Mouse (Mus musculus) liver, embryonic 12.5 days (tissue): ENCODE data around the gene Nkx2-5. TPM values are rescaled to one million over a fixed set of nuclear protein-coding genes. Genes with fewer than 3 reads are reported as not detected.

ENCODE experiments used
- ATAC-seq: fragments of 200-750 bp; cut with Nextera tagmentation; 2 replicates; pipeline ENCODE4 v1.8.0; 2017; ENCODE audit warnings: moderate number of reproducible peaks, mild to moderate bottlenecking, moderate library complexity
- H3K27ac ChIP-seq: fragments of 300-500 bp; sonication (generic); 2 replicates; pipeline ENCODE4 v1.5.1; 2016; ENCODE audit warnings: mild to moderate bottlenecking
- H3K27me3 ChIP-seq: fragments of 300-500 bp; sonication (generic); replicated peaks from 2 replicates; pipeline ENCODE4 v1.6.1; 2016; ENCODE audit warnings: mild to moderate bottlenecking, moderate library complexity
- H3K36me3 ChIP-seq: fragments of 300-500 bp; sonication (generic); 2 replicates; pipeline ENCODE4 v1.6.1; 2016; ENCODE audit warnings: mild to moderate bottlenecking, moderate library complexity
- H3K4me1 ChIP-seq: fragments of 300-500 bp; sonication (generic); 2 replicates; pipeline ENCODE4 v1.6.1; 2016
- H3K4me2 ChIP-seq: fragments of 300-500 bp; sonication (generic); 2 replicates; pipeline ENCODE4 v1.6.1; 2016; ENCODE audit warnings: mild to moderate bottlenecking, moderate library complexity
- H3K4me3 ChIP-seq: fragments of 300-500 bp; sonication (generic); 2 replicates; pipeline ENCODE4 v1.5.1; 2016; ENCODE audit warnings: mild to moderate bottlenecking, moderate library complexity
- H3K9ac ChIP-seq: fragments of 300-500 bp; sonication (generic); 2 replicates; pipeline ENCODE4 v1.6.1; 2016; ENCODE audit warnings: mild to moderate bottlenecking, moderate library complexity
- H3K9me3 ChIP-seq: fragments of 300-500 bp; sonication (generic); replicated peaks from 2 replicates; pipeline ENCODE4 v1.6.1; 2016; ENCODE audit warnings: mild to moderate bottlenecking, moderate library complexity
- WGBS: fragments of 180-500 bp; shearing (Covaris S2); methylation state at CpG from one replicate; pipeline ENCODE4 v1.1.7; 2016; ENCODE audit not compliant: insufficient replicate concordance; 5-methylcytosine and 5-hydroxymethylcytosine counted together
- polyA plus RNA-seq: library from polyadenylated mRNA; unstranded; fragments of >200 nt; fragmentation: Nextera tagmentation; extraction: Ambion mirVana; gene quantifications from 2 replicates; pipeline ENCODE4 v1.2.1, GENCODE M21; 2016

The Nkx2-5 gene
- polyA plus RNA-seq, 1 experiment from 2014 or later: 0.13 TPM

DNA sequence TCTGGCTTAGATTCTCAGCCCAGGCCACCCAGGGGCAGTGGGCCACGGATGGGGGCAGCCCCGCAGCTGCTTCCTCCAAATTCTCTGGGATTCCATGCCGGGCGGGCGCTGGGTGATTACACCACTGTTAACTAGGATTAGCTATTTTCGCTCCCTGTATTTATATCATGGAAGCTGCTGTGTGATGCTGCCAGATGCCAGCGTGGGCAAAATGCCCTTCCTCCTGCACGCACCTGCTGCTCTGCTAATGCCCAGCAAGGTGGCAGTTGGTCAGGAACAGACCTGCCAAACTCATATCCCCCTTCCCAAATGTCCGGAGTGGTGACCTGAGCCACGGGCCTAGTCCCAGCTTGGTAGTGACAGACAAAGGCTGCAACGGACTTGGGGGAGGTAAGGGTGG is 29.7 kb upstream of the Nkx2-5 start:
- Histone ChIP-seq H3K9me3 (peaks cover 3% of the 10 kb centered on the region; the same call in 1 of the 2 replicates), H3K9ac (no peak overlapping the region), H3K4me2 (no peak overlapping the region), H3K27me3 (no peaks in the 10 kb centered on the region), H3K27ac (no peak overlapping the region), H3K36me3 (0 out of 2 replicates have a peak, but pooled peaks cover 5% of the 10 kb centered on the region), H3K4me1 (no peaks in the 10 kb centered on the region), H3K4me3 (no peak overlapping the region)
- 69% methylated on average over 11 of the region's 11 CpGs for WGBS
- no peak for ATAC-seq

DNA sequence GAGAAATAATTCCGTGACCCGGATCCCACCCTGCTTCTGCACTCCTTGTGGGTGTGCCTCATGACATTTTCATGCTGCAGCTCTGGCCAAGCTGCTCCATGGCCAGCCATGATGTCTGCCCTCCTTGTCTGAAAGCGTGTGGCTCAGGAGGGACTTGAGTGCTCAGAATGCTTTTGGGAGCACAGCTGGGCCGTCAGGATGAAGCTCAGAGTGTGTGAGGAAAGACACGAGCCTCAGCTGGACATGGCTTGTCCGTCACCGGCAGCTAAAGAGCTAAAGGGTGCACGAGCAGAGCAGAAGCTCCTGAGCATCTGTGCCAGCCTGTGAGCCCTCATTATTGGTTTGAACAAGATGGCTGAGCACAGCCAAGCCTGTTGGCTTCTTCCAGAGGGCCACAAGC is 28.7 kb upstream of the Nkx2-5 start:
- Histone ChIP-seq H3K9me3 (no peaks in the 10 kb centered on the region; the same call in 1 of the 2 replicates), H3K36me3 (no peaks in the 10 kb centered on the region), H3K27ac (no peak overlapping the region), H3K4me1 (no peaks in the 10 kb centered on the region), H3K4me3 (no peak overlapping the region), H3K27me3 (no peaks in the 10 kb centered on the region), H3K4me2 (no peak overlapping the region), H3K9ac (no peak overlapping the region)
- WGBS: 66% methylated on average over 8 of the region's 8 CpGs
- no peak for ATAC-seq

DNA sequence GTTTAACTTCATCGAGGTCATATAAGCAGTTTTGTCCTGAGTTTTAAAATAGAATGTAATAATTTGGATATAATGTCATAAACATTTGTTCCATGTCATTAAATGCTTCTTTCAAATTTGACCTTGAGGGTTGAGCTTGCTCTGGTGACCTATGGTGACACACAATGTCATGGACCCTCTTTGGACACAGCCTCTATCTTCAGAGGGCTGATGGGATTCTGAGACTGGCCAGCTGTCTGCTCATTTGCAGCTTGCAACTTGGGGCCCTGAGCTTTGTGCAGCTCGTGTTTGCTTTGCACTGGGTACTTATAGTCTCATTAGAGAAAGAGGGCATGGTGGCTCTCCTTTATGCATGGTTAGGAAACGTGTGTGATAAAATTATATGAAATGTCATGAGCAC is 28.1 kb upstream of the Nkx2-5 start:
- Histone ChIP-seq H3K9ac (no peak overlapping the region), H3K4me3 (no peak overlapping the region), H3K9me3 (no peaks in the 10 kb centered on the region), H3K36me3 (no peaks in the 10 kb centered on the region), H3K4me2 (no peak overlapping the region), H3K27me3 (no peaks in the 10 kb centered on the region), H3K27ac (no peak overlapping the region), H3K4me1 (no peaks in the 10 kb centered on the region)
- no peak for ATAC-seq
- 60% methylated on average over 3 of the region's 3 CpGs for WGBS

DNA sequence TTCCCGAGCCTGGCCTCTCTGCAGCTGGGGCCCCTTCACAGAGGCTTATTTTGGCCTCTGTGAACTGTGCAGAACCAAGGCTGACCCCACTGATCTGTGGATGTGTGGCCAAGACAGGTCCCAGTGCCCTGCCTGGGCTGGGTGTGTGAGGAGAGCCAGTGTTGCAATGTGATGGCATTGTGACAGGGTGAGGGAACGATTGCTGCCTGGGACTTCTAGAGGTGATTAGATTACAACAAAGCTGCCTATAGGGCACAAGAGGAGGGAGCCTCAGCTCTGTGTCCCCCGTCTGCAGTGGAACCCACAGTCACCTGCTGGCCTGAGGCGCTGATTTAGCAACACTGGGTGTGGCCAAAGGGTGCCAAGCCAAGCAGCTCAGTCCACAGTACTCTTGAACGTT is 23.9 kb upstream of the Nkx2-5 start:
- Histone ChIP-seq H3K9ac (no peak overlapping the region), H3K36me3 (no peaks in the 10 kb centered on the region), H3K4me3 (no peak overlapping the region), H3K27ac (no peak overlapping the region), H3K27me3 (peaks cover 20% of the 10 kb centered on the region; the same call in 1 of the 2 replicates), H3K4me1 (no peaks in the 10 kb centered on the region), H3K4me2 (no peak overlapping the region), H3K9me3 (no peaks in the 10 kb centered on the region)
- 40% methylated on average over 5 of the region's 5 CpGs for WGBS
- ATAC-seq: no peak

DNA sequence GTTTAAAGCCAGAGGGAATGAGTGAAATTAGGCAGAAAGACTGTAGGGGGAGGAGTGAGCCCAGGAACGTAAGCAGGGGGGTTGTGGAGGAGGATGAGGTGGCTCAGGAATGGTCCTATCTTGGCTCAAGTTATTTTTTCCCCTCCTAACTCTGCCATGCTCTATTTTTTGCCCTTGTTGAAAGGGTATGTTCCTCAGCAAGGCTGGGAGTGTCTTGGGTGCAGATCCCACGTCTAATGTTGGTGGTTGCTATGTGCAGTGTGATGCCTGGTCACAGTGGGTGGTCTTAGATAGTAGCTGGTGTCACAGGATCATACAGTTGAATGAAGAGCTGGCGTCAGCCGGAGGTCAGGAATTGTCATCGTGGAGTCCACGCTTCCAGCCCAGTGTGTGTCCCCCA is 20.3 kb upstream of the Nkx2-5 start:
- Histone ChIP-seq H3K27me3 (peaks cover 44% of the 10 kb centered on the region), H3K4me2 (no peak overlapping the region), H3K36me3 (no peaks in the 10 kb centered on the region), H3K9me3 (no peaks in the 10 kb centered on the region), H3K4me1 (no peaks in the 10 kb centered on the region), H3K9ac (no peak overlapping the region), H3K27ac (no peak overlapping the region), H3K4me3 (no peak overlapping the region)
- ATAC-seq: no peak
- WGBS: 57% methylated on average over 6 of the region's 6 CpGs

DNA sequence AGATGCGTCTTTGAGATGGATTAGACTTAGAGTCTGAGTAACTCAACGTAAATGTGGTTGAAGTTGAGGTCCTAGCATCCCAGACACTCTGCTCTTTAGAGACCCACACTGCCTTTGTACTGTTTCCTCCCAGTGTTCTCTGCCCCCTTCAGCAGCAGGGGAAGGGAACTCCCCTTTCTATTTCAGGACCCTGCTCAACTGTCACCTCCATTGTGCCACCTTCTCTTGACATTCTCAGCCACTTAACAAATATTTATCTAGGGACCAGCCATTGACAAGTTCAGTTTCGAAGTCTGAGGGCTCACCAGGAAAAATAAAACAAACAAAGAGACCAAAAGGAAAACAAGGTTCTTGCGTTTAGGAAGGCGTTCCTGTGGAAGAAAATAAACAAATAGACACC is 19.5 kb upstream of the Nkx2-5 start:
- no peak overlapping the region for H3K4me2 ChIP-seq
- WGBS: 30% methylated on average over 5 of the region's 5 CpGs
- H3K27me3 ChIP-seq: peaks cover 52% of the 10 kb centered on the region
- no peak overlapping the region for H3K4me3 ChIP-seq
- no peak overlapping the region for H3K9ac ChIP-seq
- no peaks in the 10 kb centered on the region for H3K36me3 ChIP-seq
- H3K9me3 ChIP-seq: no peaks in the 10 kb centered on the region
- H3K27ac ChIP-seq: no peak overlapping the region
- H3K4me1 ChIP-seq: no peaks in the 10 kb centered on the region
- ATAC-seq: no peak

DNA sequence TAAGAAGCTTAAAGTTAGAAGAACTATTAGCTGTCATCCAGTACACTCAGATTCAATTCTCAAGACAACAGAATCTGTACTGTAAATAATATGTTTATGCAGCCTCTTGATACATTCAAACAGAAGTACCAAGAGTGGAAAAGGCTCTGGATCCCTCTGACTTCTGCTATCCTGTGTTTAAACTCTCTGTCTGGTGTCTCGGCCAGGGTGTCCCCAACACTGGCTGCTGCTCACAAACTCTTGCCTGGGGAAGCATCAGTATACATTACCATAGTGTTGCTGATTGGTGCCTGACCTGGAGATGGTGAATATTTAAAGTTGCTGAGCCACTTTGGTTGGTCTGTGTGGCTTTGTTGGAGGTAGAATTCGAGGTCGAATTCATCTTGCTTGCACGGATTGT is 17.0 kb upstream of the Nkx2-5 start:
- Histone ChIP-seq H3K4me3 (no peak overlapping the region), H3K27me3 (peaks cover 75% of the 10 kb centered on the region), H3K36me3 (no peaks in the 10 kb centered on the region), H3K27ac (no peak overlapping the region), H3K9ac (no peak overlapping the region), H3K9me3 (no peaks in the 10 kb centered on the region), H3K4me2 (no peak overlapping the region), H3K4me1 (no peaks in the 10 kb centered on the region)
- ATAC-seq: no peak
- WGBS: 47% methylated on average over 4 of the region's 4 CpGs

DNA sequence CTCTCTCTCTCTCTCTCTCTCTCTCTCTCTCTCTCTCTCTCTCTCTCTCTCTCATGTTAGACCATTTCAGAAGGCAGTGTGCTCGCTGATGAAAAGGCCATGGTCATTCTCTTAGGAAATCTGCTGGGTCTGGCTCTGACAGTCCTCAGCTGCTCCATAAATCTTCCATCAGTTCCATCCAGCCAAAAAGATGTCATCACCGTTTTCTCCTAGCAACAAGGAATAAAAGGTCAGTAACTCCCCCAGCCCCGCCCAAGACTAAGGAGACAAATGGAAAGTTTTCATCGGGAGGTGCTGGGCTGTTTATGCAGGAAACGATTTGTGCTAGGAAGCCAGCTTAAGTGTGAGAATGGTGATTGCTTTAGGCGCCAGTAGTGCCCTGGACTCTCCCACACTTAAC is 16.6 kb upstream of the Nkx2-5 start:
- Histone ChIP-seq H3K4me1 (no peaks in the 10 kb centered on the region), H3K9ac (no peak overlapping the region), H3K9me3 (no peaks in the 10 kb centered on the region), H3K27me3 (peaks cover 78% of the 10 kb centered on the region), H3K4me2 (no peak overlapping the region), H3K36me3 (no peaks in the 10 kb centered on the region), H3K4me3 (no peak overlapping the region), H3K27ac (no peak overlapping the region)
- 11% methylated on average over 6 of the region's 6 CpGs for WGBS
- ATAC-seq: no peak

DNA sequence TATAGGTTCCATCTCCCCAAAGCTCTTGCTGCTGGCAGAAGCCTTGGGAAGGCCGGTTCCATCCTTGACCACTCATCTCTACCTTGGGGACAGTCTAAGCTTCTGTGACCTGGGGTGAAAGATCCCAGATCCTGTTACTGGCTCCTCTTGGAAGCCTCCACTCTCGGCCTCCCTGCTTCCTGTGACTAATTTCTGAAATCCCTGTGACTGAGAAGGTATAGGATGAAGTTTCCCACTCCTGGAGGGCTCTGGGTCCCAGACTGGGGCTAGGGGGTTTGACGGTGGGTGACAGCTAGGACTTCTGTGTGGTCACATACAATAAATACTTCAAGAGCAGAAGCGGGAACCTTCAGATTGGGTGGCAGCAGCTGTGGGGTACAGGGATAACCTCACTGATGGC is 16.1 kb upstream of the Nkx2-5 start:
- H3K4me2 ChIP-seq: no peak overlapping the region
- peaks cover 79% of the 10 kb centered on the region for H3K27me3 ChIP-seq
- H3K9ac ChIP-seq: no peak overlapping the region
- H3K27ac ChIP-seq: no peak overlapping the region
- ATAC-seq: no peak
- H3K36me3 ChIP-seq: no peaks in the 10 kb centered on the region
- H3K9me3 ChIP-seq: no peaks in the 10 kb centered on the region
- H3K4me3 ChIP-seq: no peak overlapping the region
- no peaks in the 10 kb centered on the region for H3K4me1 ChIP-seq
- 26% methylated on average over 4 of the region's 4 CpGs for WGBS

DNA sequence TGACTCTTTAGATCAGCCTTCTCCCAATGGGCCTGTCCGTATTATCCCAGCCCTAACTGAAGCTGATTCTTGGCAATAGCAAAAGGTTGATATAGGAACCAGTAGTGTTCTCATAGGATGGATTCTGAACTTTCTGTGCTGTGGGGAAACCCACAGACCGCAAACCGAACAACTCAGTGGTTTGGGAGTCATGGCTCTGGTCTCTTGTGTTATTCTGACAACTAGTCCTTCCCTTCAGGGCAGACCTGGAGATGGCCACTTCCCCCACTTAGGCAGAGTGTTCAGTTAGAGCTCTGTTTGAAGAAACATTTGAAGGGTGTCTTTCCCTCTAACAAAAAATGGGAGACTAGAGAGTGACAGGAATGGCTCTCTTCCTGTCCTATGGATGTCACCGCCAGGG is 7.5 kb upstream of the Nkx2-5 start:
- peaks cover 92% of the 10 kb centered on the region for H3K27me3 ChIP-seq
- no peak overlapping the region for H3K9ac ChIP-seq
- H3K27ac ChIP-seq: no peak overlapping the region
- H3K4me2 ChIP-seq: no peak overlapping the region
- no peak for ATAC-seq
- peaks cover 2% of the 10 kb centered on the region for H3K4me1 ChIP-seq
- H3K36me3 ChIP-seq: no peaks in the 10 kb centered on the region
- no peaks in the 10 kb centered on the region for H3K9me3 ChIP-seq
- no peak overlapping the region for H3K4me3 ChIP-seq
- 7% methylated on average over 4 of the region's 4 CpGs for WGBS

DNA sequence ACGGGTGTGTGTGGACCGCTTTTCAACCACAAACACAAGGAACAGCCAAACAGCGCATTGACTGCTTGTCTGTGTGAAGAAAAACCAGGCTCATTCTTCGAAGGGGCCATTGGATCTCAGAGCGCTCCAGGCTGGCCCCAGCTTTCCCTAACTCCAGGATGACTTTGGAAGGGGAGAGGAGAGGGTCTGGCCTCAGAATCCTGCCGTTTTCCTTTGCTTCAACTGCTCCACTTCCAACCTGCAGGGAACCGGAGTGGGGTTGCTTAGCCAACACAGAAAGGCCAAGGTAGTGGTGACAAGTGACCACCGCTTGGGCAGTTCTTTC is 6.3 kb upstream of the Nkx2-5 start:
- Histone ChIP-seq H3K4me1 (peaks cover 2% of the 10 kb centered on the region), H3K27ac (no peak overlapping the region), H3K9ac (no peak overlapping the region), H3K4me3 (0 out of 2 replicates have a peak overlapping the region, but pooled peaks have one; percentile 22), H3K9me3 (no peaks in the 10 kb centered on the region), H3K4me2 (peak overlapping the region; percentile 49; the same call in 1 of the 2 replicates), H3K36me3 (no peaks in the 10 kb centered on the region), H3K27me3 (peaks cover 91% of the 10 kb centered on the region)
- 8% methylated on average over 8 of the region's 8 CpGs for WGBS
- ATAC-seq: no peak

DNA sequence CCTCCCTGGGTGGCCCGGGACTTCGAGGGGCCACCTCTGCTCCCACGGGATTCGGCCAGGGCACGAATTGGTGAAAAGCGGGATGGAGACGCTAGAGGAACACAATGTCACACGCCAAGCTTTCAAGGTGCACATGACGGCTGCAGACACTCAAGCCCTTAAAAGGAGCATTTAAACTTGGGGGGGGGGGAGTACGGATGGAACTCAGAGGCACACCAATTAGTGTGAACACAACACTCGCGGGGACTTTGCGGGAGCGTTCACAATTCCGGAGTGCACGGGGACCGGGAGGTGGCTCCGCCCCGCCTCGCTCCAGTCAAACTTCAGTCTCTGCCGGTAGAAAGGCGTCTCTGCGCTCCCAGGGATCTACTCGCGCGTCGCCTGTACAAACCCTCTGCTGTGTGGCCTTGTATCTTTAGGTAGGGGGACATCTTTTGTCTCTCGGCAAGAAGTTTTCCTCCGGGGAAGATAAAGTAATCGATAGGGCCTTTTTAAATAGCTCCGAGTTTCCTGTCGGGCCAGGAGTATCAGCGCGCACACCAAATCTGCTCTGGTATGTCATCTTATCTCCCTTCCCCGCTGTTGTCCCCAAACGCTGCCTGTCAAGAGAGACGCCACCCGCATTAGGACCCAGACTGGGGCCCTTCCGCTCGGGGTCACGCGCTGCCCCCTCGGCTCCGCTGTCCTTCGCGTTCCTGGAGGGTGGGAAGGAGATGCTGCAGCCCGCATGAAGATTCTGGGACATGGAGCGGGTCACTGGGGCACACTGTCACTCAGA is 5.7 kb upstream of the Nkx2-5 start:
- no peak overlapping the region for H3K9ac ChIP-seq
- WGBS: under 1% methylated on average over 48 of the region's 48 CpGs
- H3K4me1 ChIP-seq: peaks cover 2% of the 10 kb centered on the region
- H3K9me3 ChIP-seq: no peaks in the 10 kb centered on the region
- ATAC-seq: no peak
- H3K27ac ChIP-seq: no peak overlapping the region
- peaks cover 90% of the 10 kb centered on the region for H3K27me3 ChIP-seq
- no peaks in the 10 kb centered on the region for H3K36me3 ChIP-seq
- peak overlapping the region; percentile 49 for H3K4me2 ChIP-seq
- peak overlapping the region; percentile 22 for H3K4me3 ChIP-seq
